Mouse (Mus musculus): ENCODE measurements around the gene Otud7b. TPM values are rescaled to one million over a fixed set of nuclear protein-coding genes. Genes with fewer than 3 reads are reported as not detected.

The Otud7b gene
- polyA plus RNA-seq, 1 experiment: 15.0 TPM

GRCm38 (mm10) chr3:96084146-96084755, 20.1 kb upstream of the Otud7b start:
- no peak for DNase-seq
- H3K27me3 ChIP-seq (replicated peaks; ENCODE audit: control insufficient read depth, insufficient read depth, low read length): no peaks in the 10 kb centered on the region
- no peak for TF ChIP-seq CTCF (conservative IDR thresholded peaks at IDR 0.05; ENCODE audit: insufficient read depth, insufficient read length, low read depth, low read length)
- no peak for TF ChIP-seq POLR2A (IDR thresholded peaks at IDR 0.05; ENCODE audit: low read depth, low read length)
- no peak overlapping the region for H3K4me3 ChIP-seq (ENCODE audit: insufficient read depth, low read depth, low read length)
- 87% methylated on average over 10 of the region's 10 CpGs for WGBS
- no peak overlapping the region for H3K27ac ChIP-seq (ENCODE audit: insufficient read depth, low read depth, low read length)
- no peaks in the 10 kb centered on the region for H3K36me3 ChIP-seq (ENCODE audit: control insufficient read depth, insufficient read depth, low read length)
- no peaks in the 10 kb centered on the region for H3K4me1 ChIP-seq (ENCODE audit: control insufficient read depth, insufficient read depth, low read length)

- no peak overlapping the region for H3K27ac ChIP-seq (ENCODE audit: insufficient read depth, low read depth, low read length)
- H3K4me3 ChIP-seq (ENCODE audit: insufficient read depth, low read depth, low read length): no peak overlapping the region
- 0 out of 2 replicates have a peak, but pooled peaks cover 2% of the 10 kb centered on the region for H3K27me3 ChIP-seq (replicated peaks; ENCODE audit: control insufficient read depth, insufficient read depth, low read length)
- 78% methylated on average over 2 of the region's 2 CpGs for WGBS
- TF ChIP-seq CTCF (conservative IDR thresholded peaks at IDR 0.05; ENCODE audit: insufficient read depth, insufficient read length, low read depth, low read length) (no peak), POLR2A (IDR thresholded peaks at IDR 0.05; ENCODE audit: low read depth, low read length) (no peak)
- no peaks in the 10 kb centered on the region for H3K36me3 ChIP-seq (ENCODE audit: control insufficient read depth, insufficient read depth, low read length)
- DNase-seq: no peak
- H3K4me1 ChIP-seq (ENCODE audit: control insufficient read depth, insufficient read depth, low read length): no peaks in the 10 kb centered on the region
Measured at GRCm38 (mm10) chr3:96087219-96087618, 17.1 kb upstream of the Otud7b start.

- 83% methylated on average over 4 of the region's 4 CpGs for WGBS
- Histone ChIP-seq H3K27me3 (replicated peaks; ENCODE audit: control insufficient read depth, insufficient read depth, low read length) (0 out of 2 replicates have a peak, but pooled peaks cover 2% of the 10 kb centered on the region), H3K4me1 (ENCODE audit: control insufficient read depth, insufficient read depth, low read length) (no peaks in the 10 kb centered on the region), H3K27ac (ENCODE audit: insufficient read depth, low read depth, low read length) (no peak overlapping the region), H3K36me3 (ENCODE audit: control insufficient read depth, insufficient read depth, low read length) (no peaks in the 10 kb centered on the region), H3K4me3 (ENCODE audit: insufficient read depth, low read depth, low read length) (no peak overlapping the region)
- DNase-seq: no peak
- TF ChIP-seq CTCF (conservative IDR thresholded peaks at IDR 0.05; ENCODE audit: insufficient read depth, insufficient read length, low read depth, low read length) (no peak), POLR2A (IDR thresholded peaks at IDR 0.05; ENCODE audit: low read depth, low read length) (no peak)
Measured at GRCm38 (mm10) chr3:96087801-96088200, 16.5 kb upstream of the Otud7b start.

- DNase-seq: peak; percentile 34
Measured at GRCm38 (mm10) chr3:96089882-96090489, 14.3 kb upstream of the Otud7b start.

GRCm38 (mm10) chr3:96091146-96091545, 13.2 kb upstream of the Otud7b start:
- no peak for DNase-seq
- 77% methylated on average over 2 of the region's 2 CpGs for WGBS
- TF ChIP-seq CTCF (conservative IDR thresholded peaks at IDR 0.05; ENCODE audit: insufficient read depth, insufficient read length, low read depth, low read length): no peak
- no peak for TF ChIP-seq POLR2A (IDR thresholded peaks at IDR 0.05; ENCODE audit: low read depth, low read length)
- Histone ChIP-seq H3K4me3 (ENCODE audit: insufficient read depth, low read depth, low read length) (no peak overlapping the region), H3K36me3 (ENCODE audit: control insufficient read depth, insufficient read depth, low read length) (no peaks in the 10 kb centered on the region), H3K27me3 (replicated peaks; ENCODE audit: control insufficient read depth, insufficient read depth, low read length) (0 out of 2 replicates have a peak, but pooled peaks cover 2% of the 10 kb centered on the region), H3K27ac (ENCODE audit: insufficient read depth, low read depth, low read length) (no peak overlapping the region), H3K4me1 (ENCODE audit: control insufficient read depth, insufficient read depth, low read length) (no peaks in the 10 kb centered on the region; the same call in 1 of the 2 replicates)

More at GRCm38 (mm10) chr3:96089882-96090489, 14.3 kb upstream of the Otud7b start:
- H3K4me3 ChIP-seq (ENCODE audit: insufficient read depth, low read depth, low read length): no peak overlapping the region
- no peaks in the 10 kb centered on the region for H3K36me3 ChIP-seq (ENCODE audit: control insufficient read depth, insufficient read depth, low read length)
- no peaks in the 10 kb centered on the region; the same call in 1 of the 2 replicates for H3K4me1 ChIP-seq (ENCODE audit: control insufficient read depth, insufficient read depth, low read length)
- TF ChIP-seq POLR2A (IDR thresholded peaks at IDR 0.05; ENCODE audit: low read depth, low read length): no peak
- TF ChIP-seq CTCF (conservative IDR thresholded peaks at IDR 0.05; ENCODE audit: insufficient read depth, insufficient read length, low read depth, low read length): no peak
- H3K27me3 ChIP-seq (replicated peaks; ENCODE audit: control insufficient read depth, insufficient read depth, low read length): 0 out of 2 replicates have a peak, but pooled peaks cover 2% of the 10 kb centered on the region
- H3K27ac ChIP-seq (ENCODE audit: insufficient read depth, low read depth, low read length): no peak overlapping the region
- 58% methylated on average over 2 of the region's 2 CpGs for WGBS

- H3K4me3 ChIP-seq (ENCODE audit: insufficient read depth, low read depth, low read length): no peak overlapping the region
- no peak overlapping the region for H3K27ac ChIP-seq (ENCODE audit: insufficient read depth, low read depth, low read length)
- DNase-seq: no peak
- TF ChIP-seq POLR2A (IDR thresholded peaks at IDR 0.05; ENCODE audit: low read depth, low read length): no peak
- no peak for TF ChIP-seq CTCF (conservative IDR thresholded peaks at IDR 0.05; ENCODE audit: insufficient read depth, insufficient read length, low read depth, low read length)
- WGBS: 80% methylated on average over 6 of the region's 6 CpGs
- H3K36me3 ChIP-seq (ENCODE audit: control insufficient read depth, insufficient read depth, low read length): no peaks in the 10 kb centered on the region
- no peaks in the 10 kb centered on the region; the same call in 1 of the 2 replicates for H3K4me1 ChIP-seq (ENCODE audit: control insufficient read depth, insufficient read depth, low read length)
- H3K27me3 ChIP-seq (replicated peaks; ENCODE audit: control insufficient read depth, insufficient read depth, low read length): 0 out of 2 replicates have a peak, but pooled peaks cover 2% of the 10 kb centered on the region
Measured at GRCm38 (mm10) chr3:96091966-96092365, 12.4 kb upstream of the Otud7b start.

- H3K4me3 ChIP-seq (ENCODE audit: insufficient read depth, low read depth, low read length): no peak overlapping the region
- H3K4me1 ChIP-seq (ENCODE audit: control insufficient read depth, insufficient read depth, low read length): peaks cover 3% of the 10 kb centered on the region; the same call in 1 of the 2 replicates
- TF ChIP-seq POLR2A (IDR thresholded peaks at IDR 0.05; ENCODE audit: low read depth, low read length) (no peak), CTCF (conservative IDR thresholded peaks at IDR 0.05; ENCODE audit: insufficient read depth, insufficient read length, low read depth, low read length) (no peak)
- H3K36me3 ChIP-seq (ENCODE audit: control insufficient read depth, insufficient read depth, low read length): no peaks in the 10 kb centered on the region
- H3K27ac ChIP-seq (ENCODE audit: insufficient read depth, low read depth, low read length): peak overlapping the region; percentile 59; the same call in 1 of the 2 replicates
- 64% methylated on average over 13 of the region's 13 CpGs for WGBS
- 0 out of 2 replicates have a peak, but pooled peaks cover 2% of the 10 kb centered on the region for H3K27me3 ChIP-seq (replicated peaks; ENCODE audit: control insufficient read depth, insufficient read depth, low read length)
- DNase-seq: no peak
Measured at GRCm38 (mm10) chr3:96093509-96093908, 10.8 kb upstream of the Otud7b start.

Measured in kidney, adult 2 months (tissue).